Mouse (Mus musculus) embryonic facial prominence, embryonic 13.5 days (tissue): ENCODE measurements around the gene Akap10. TPM values are rescaled to one million over a fixed set of nuclear protein-coding genes. Genes with fewer than 3 reads are reported as not detected.
A peak's percentile ranks its signal among the peaks of the same experiment; 100 is the strongest.
"Not testable (repeated sequence)": the region's sequence is repeated elsewhere in the genome, so short reads cannot be mapped to it uniquely, and the experiment has no call there.

Source experiments
- ATAC-seq: fragments of 200-750 bp; cut with Nextera tagmentation; 2 replicates; pipeline ENCODE4 v1.8.0; 2017; ENCODE audit warnings: low read depth; ENCODE audit not compliant: insufficient number of reproducible peaks, insufficient read depth, low FRiP score, low TSS enrichment
- H3K27ac ChIP-seq: fragments of 300-500 bp; sonication (generic); 2 replicates; pipeline ENCODE4 v1.5.1; 2015; ENCODE audit warnings: moderate library complexity, mild to moderate bottlenecking, inconsistent platforms
- H3K27me3 ChIP-seq: fragments of 300-500 bp; sonication (generic); 2 replicates; pipeline ENCODE4 v1.6.1; 2015; ENCODE audit warnings: mild to moderate bottlenecking, inconsistent platforms
- H3K36me3 ChIP-seq: fragments of 300-500 bp; sonication (generic); 2 replicates; pipeline ENCODE4 v1.6.1; 2015; ENCODE audit warnings: mild to moderate bottlenecking, inconsistent platforms
- H3K4me1 ChIP-seq: fragments of 300-500 bp; sonication (generic); 2 replicates; pipeline ENCODE4 v1.6.1; 2015; ENCODE audit warnings: inconsistent platforms
- H3K4me2 ChIP-seq: fragments of 300-500 bp; sonication (generic); 2 replicates; pipeline ENCODE4 v1.6.1; 2015; ENCODE audit warnings: moderate library complexity, mild to moderate bottlenecking, inconsistent platforms
- H3K4me3 ChIP-seq: fragments of 300-500 bp; sonication (generic); 2 replicates; pipeline ENCODE4 v1.5.1; 2015; ENCODE audit warnings: mild to moderate bottlenecking, inconsistent platforms
- H3K9ac ChIP-seq: fragments of 300-500 bp; sonication (generic); 2 replicates; pipeline ENCODE4 v1.6.1; 2015; ENCODE audit warnings: mild to moderate bottlenecking, inconsistent platforms
- H3K9me3 ChIP-seq: fragments of 300-500 bp; sonication (generic); 2 replicates; pipeline ENCODE4 v1.6.1; 2016; ENCODE audit warnings: inconsistent platforms
- WGBS: fragments of 180-500 bp; shearing (Covaris S2); methylation state at CpG from one replicate; pipeline ENCODE4 v1.1.7; 2015; ENCODE audit warnings: mixed read lengths; 5-methylcytosine and 5-hydroxymethylcytosine counted together
- polyA plus RNA-seq: library from polyadenylated mRNA; unstranded; fragments of >200 nt; fragmentation: Nextera tagmentation; extraction: Ambion mirVana; gene quantifications from 2 replicates; pipeline ENCODE4 v1.2.1, GENCODE M21; 2015

The Akap10 gene
- polyA plus RNA-seq = 19.3 and 19.4 TPM in 2 replicates

GRCm38 (mm10) chr11:61930098-61930517 is at the start of gene Akap10:
Akap10 (minus strand) TSS chr11:61930252.
- Histone ChIP-seq H3K9me3 (no peaks in the 10 kb centered on the region), H3K4me1 (peaks cover 16% of the 10 kb centered on the region), H3K4me3 (peak within 1 kb of the TSS; percentile 76), H3K9ac (peak within 1 kb of the TSS; percentile 94), H3K27ac (peak within 1 kb of the TSS; percentile 96), H3K36me3 (0 out of 2 replicates have a peak, but pooled peaks cover 3% of the 10 kb centered on the region), H3K4me2 (peak within 1 kb of the TSS; percentile 69), H3K27me3 (no peaks in the 10 kb centered on the region)
- ATAC-seq = peak; percentile 93
- WGBS = under 1% methylated on average over 40 of the region's 43 CpGs

- 73% methylated on average over 1 of the region's 1 CpGs for WGBS
- H3K4me2 ChIP-seq = no peak overlapping the region
Measured at GRCm38 (mm10) chr11:61975783-61976182, 45.7 kb upstream of the Akap10 start.

DNA sequence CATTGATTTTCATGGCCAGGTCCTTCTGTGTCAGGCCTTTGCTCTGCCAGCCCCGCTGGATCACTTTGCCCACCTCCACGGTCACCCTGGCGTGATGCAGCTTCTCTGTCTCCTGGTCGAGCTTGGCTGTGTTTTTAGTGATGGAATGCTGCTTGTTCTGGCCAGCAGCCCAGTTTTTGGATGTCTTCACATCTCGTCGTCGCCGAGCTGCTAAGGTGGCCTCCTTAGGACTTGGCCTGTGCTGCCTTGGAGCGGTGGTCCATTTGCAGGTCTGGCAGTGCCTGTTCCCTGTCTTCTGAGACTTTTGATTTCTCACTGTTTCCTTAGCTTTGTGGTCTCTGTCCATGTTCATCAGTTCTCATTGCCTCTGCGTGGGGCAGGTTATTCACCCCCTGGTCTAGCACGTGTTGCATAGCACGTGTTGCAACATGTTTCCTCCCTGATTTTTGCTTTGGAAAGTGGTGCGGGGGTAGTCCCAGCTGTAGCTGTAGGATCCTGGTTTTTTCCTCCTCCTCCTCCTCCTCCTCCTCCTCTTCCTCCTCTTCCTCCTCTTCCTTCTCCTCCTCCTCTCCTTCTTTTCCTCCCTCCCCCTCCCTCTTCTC is 44.2 kb upstream of the Akap10 start:
- Histone ChIP-seq H3K27me3 (no peaks in the 10 kb centered on the region), H3K9ac (no peak overlapping the region), H3K4me1 (peaks cover 18% of the 10 kb centered on the region), H3K9me3 (no peaks in the 10 kb centered on the region), H3K4me2 (no peak overlapping the region), H3K27ac (no peak overlapping the region), H3K4me3 (no peak overlapping the region), H3K36me3 (no peaks in the 10 kb centered on the region)
- no peak for ATAC-seq
- 64% methylated on average over 13 of the region's 13 CpGs for WGBS

More at GRCm38 (mm10) chr11:61975783-61976182, 45.7 kb upstream of the Akap10 start:
- H3K4me1 ChIP-seq = peaks cover 19% of the 10 kb centered on the region
- no peaks in the 10 kb centered on the region for H3K36me3 ChIP-seq
- H3K27me3 ChIP-seq = no peaks in the 10 kb centered on the region
- no peak for ATAC-seq
- H3K9me3 ChIP-seq = no peaks in the 10 kb centered on the region
- no peak overlapping the region for H3K9ac ChIP-seq
- H3K4me3 ChIP-seq = no peak overlapping the region
- H3K27ac ChIP-seq = no peak overlapping the region

GRCm38 (mm10) chr11:61971441-61972221 is 41.6 kb upstream of the Akap10 start:
- Histone ChIP-seq H3K4me3 (no peak overlapping the region), H3K27ac (no peak overlapping the region), H3K4me2 (no peak overlapping the region), H3K9ac (no peak overlapping the region), H3K36me3 (no peaks in the 10 kb centered on the region), H3K27me3 (no peaks in the 10 kb centered on the region), H3K9me3 (no peaks in the 10 kb centered on the region), H3K4me1 (peaks cover 18% of the 10 kb centered on the region)
- no peak for ATAC-seq
- 41% methylated on average over 7 of the region's 7 CpGs for WGBS

DNA sequence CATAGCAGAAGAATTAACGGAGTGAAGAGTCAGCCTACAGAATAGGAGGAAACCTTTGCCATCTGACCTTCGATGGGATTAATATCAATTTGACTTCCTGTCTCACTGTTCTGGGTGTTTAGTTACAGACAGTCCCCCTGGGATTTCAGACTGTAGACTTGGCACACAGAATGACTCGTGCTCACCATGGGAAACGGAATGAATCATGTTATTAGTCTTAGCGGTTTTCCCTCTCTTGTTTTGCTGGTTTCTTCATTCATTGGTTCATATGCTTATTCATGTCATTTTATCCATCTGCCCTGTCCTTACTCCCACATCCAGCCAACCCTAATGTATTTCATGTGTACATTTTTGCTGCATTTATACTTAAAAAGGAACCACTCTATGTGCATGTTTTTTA is 40.8 kb upstream of the Akap10 start:
- Histone ChIP-seq H3K4me2 (no peak overlapping the region), H3K36me3 (no peaks in the 10 kb centered on the region), H3K4me3 (no peak overlapping the region), H3K4me1 (peaks cover 18% of the 10 kb centered on the region), H3K27me3 (no peaks in the 10 kb centered on the region), H3K9ac (no peak overlapping the region), H3K9me3 (no peaks in the 10 kb centered on the region), H3K27ac (no peak overlapping the region)
- WGBS = 29% methylated on average over 5 of the region's 5 CpGs
- ATAC-seq = no peak; the same call in 1 of the 2 replicates

DNA sequence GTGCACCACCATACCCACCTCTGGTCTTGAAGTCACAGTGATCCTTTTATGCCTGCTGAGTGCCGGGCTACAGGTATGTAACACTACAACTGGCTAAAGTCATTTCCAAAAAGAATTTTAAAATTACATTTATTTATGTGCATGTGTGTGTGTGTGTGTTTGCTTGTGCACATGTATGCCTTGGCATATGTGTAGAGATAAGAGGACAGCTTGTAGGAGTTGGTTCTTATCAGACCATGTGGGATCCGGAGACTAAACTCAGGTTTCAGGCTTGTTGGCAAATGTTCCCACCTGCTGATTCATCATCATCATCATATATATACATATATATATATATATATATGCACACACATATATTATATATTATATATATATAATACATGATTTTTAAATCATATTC is 38.8 kb upstream of the Akap10 start:
- WGBS = 92% methylated on average over 2 of the region's 2 CpGs
- H3K4me3 ChIP-seq = no peak overlapping the region

GRCm38 (mm10) chr11:61967034-61967433 is 37.0 kb upstream of the Akap10 start:
- 75% methylated on average over 8 of the region's 8 CpGs for WGBS
- H3K27me3 ChIP-seq = no peaks in the 10 kb centered on the region
- H3K4me1 ChIP-seq = peaks cover 12% of the 10 kb centered on the region; the same call in 1 of the 2 replicates
- no peak for ATAC-seq
- no peak overlapping the region for H3K27ac ChIP-seq
- H3K36me3 ChIP-seq = no peaks in the 10 kb centered on the region
- no peak overlapping the region for H3K4me2 ChIP-seq
- no peak overlapping the region for H3K9ac ChIP-seq
- H3K9me3 ChIP-seq = no peaks in the 10 kb centered on the region
- no peak overlapping the region for H3K4me3 ChIP-seq

More for the DNA sequence above, 38.8 kb upstream of the Akap10 start:
- H3K4me1 ChIP-seq = peaks cover 13% of the 10 kb centered on the region
- no peaks in the 10 kb centered on the region for H3K9me3 ChIP-seq
- no peaks in the 10 kb centered on the region for H3K27me3 ChIP-seq
- no peaks in the 10 kb centered on the region for H3K36me3 ChIP-seq
- no peak for ATAC-seq
- no peak overlapping the region for H3K9ac ChIP-seq
- no peak overlapping the region for H3K27ac ChIP-seq
- H3K4me2 ChIP-seq = no peak overlapping the region

DNA sequence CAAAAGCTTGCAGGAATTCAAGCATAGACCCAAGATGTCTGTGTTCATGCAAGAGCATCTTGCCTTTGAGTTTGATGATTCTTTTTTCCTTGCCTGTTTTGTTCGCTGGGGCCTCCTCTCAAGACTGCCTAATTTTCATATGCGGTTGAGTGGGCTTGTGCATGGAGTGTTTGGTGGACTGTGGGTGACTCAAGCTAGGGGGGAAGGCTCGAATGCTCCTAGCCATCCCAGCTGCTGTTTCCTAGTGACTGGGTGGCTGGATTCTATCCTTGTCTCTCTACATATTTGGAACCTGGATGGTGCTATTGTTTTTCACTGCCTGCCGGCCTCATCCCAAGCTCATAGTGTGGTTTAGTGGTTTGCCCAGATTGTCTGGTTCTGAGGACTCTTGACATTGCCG is 34.6 kb upstream of the Akap10 start:
- no peaks in the 10 kb centered on the region for H3K4me1 ChIP-seq
- 87% methylated on average over 5 of the region's 5 CpGs for WGBS
- no peak for ATAC-seq
- H3K4me2 ChIP-seq = no peak overlapping the region
- H3K4me3 ChIP-seq = no peak overlapping the region
- H3K36me3 ChIP-seq = no peaks in the 10 kb centered on the region
- H3K27me3 ChIP-seq = peaks cover 4% of the 10 kb centered on the region; the same call in 1 of the 2 replicates
- H3K9me3 ChIP-seq = no peaks in the 10 kb centered on the region
- H3K27ac ChIP-seq = no peak overlapping the region
- no peak overlapping the region for H3K9ac ChIP-seq

- H3K27ac ChIP-seq = no peak overlapping the region
- H3K36me3 ChIP-seq = no peaks in the 10 kb centered on the region
- 78% methylated on average over 3 of the region's 3 CpGs for WGBS
- no peak overlapping the region for H3K9ac ChIP-seq
- no peaks in the 10 kb centered on the region for H3K4me1 ChIP-seq
- H3K27me3 ChIP-seq = peaks cover 15% of the 10 kb centered on the region
- H3K4me3 ChIP-seq = no peak overlapping the region
- no peak for ATAC-seq
- H3K4me2 ChIP-seq = no peak overlapping the region
- no peaks in the 10 kb centered on the region for H3K9me3 ChIP-seq
Measured at GRCm38 (mm10) chr11:61963193-61963592, 33.1 kb upstream of the Akap10 start.

- WGBS = 80% methylated on average over 6 of the region's 6 CpGs
- Histone ChIP-seq H3K9ac (no peak overlapping the region), H3K36me3 (no peaks in the 10 kb centered on the region), H3K4me1 (no peaks in the 10 kb centered on the region), H3K27ac (no peak overlapping the region), H3K4me3 (no peak overlapping the region), H3K4me2 (no peak overlapping the region), H3K27me3 (peaks cover 20% of the 10 kb centered on the region), H3K9me3 (no peaks in the 10 kb centered on the region)
- no peak for ATAC-seq
Measured at GRCm38 (mm10) chr11:61962684-61963083, 32.6 kb upstream of the Akap10 start.

GRCm38 (mm10) chr11:61960096-61960495 is 30.0 kb upstream of the Akap10 start:
- no peaks in the 10 kb centered on the region for H3K36me3 ChIP-seq
- ATAC-seq = no peak
- no peak overlapping the region for H3K9ac ChIP-seq
- H3K4me3 ChIP-seq = no peak overlapping the region
- no peak overlapping the region for H3K4me2 ChIP-seq
- H3K27me3 ChIP-seq = peaks cover 30% of the 10 kb centered on the region
- no peaks in the 10 kb centered on the region for H3K4me1 ChIP-seq
- H3K9me3 ChIP-seq = no peaks in the 10 kb centered on the region
- 85% methylated on average over 2 of the region's 2 CpGs for WGBS
- H3K27ac ChIP-seq = no peak overlapping the region

DNA sequence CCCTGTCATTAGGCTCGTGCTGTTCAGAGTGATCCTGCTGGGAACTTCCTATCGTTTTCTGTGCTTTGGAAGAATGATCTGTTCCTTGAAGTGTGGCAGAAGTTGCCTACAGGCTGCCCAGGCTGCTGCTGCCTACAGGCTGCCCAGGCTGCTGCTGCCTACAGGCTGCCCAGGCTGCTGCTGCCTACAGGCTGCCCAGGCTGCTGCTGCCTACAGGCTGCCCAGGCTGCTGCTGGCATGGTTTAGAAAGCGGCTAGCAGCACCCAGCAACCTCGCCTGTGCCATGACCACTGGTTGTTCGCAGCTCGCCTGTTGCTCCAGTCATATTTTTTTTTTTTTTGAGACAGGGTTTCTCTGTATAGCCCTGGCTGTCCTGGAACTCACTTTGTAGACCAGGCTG is 28.7 kb upstream of the Akap10 start:
- H3K4me2 ChIP-seq, ATAC-seq, H3K4me3 ChIP-seq, H3K9ac ChIP-seq, H3K9me3 ChIP-seq, H3K27ac ChIP-seq, H3K4me1 ChIP-seq, H3K36me3 ChIP-seq: not testable (repeated sequence)
- 57% methylated on average over 6 of the region's 6 CpGs for WGBS
- H3K27me3 ChIP-seq = peaks cover 30% of the 10 kb centered on the region
